Mouse (Mus musculus) WW6 (cell line): ENCODE measurements at regions not wholly inside any gene's neighbourhood (a gene's known extent, or its start where the extent isn't known, plus 50 kb on each side); places are given as distances from the start of the nearest gene placed in this dataset.

Experiments used
- DNase-seq: peaks from one replicate; pipeline ENCODE4 v3.0.0-alpha.2; 2013; ENCODE audit warnings: low read depth, low spot score

GRCm38 (mm10) chr4:54027565-54028237 lies 201.9 kb downstream of the Tmem38b start:
- DNase-seq, result no peak

GRCm38 (mm10) chr4:54045258-54046029 lies 219.6 kb downstream of the Tmem38b start:
- DNase-seq, result no peak

GRCm38 (mm10) chr4:54064331-54064730 lies 238.5 kb downstream of the Tmem38b start:
- no peak for DNase-seq

GRCm38 (mm10) chr4:54071951-54072350 lies 246.1 kb downstream of the Tmem38b start:
- no peak for DNase-seq

GRCm38 (mm10) chr4:54072482-54072881 lies 246.6 kb downstream of the Tmem38b start:
- DNase-seq, result no peak

- DNase-seq, result peak; percentile 14
Measured at GRCm38 (mm10) chr4:54072932-54073331, 247.1 kb downstream of the Tmem38b start.

- DNase-seq, result no peak
Measured at GRCm38 (mm10) chr4:54073483-54073882, 247.6 kb downstream of the Tmem38b start.

GRCm38 (mm10) chr4:54074226-54074625 lies 248.4 kb downstream of the Tmem38b start:
- no peak for DNase-seq

- DNase-seq, result no peak
Measured at GRCm38 (mm10) chr4:54080526-54080925, 254.7 kb downstream of the Tmem38b start.

- DNase-seq, result no peak
Measured at GRCm38 (mm10) chr4:54081411-54081810, 255.6 kb downstream of the Tmem38b start.

GRCm38 (mm10) chr4:54084747-54085146 lies 258.9 kb downstream of the Tmem38b start:
- no peak for DNase-seq

- DNase-seq, result no peak
Measured at GRCm38 (mm10) chr4:54094285-54094997, 268.6 kb downstream of the Tmem38b start.

- no peak for DNase-seq
Measured at GRCm38 (mm10) chr4:54095200-54095930, 269.5 kb downstream of the Tmem38b start.

GRCm38 (mm10) chr4:54097543-54097942 lies 271.7 kb downstream of the Tmem38b start:
- no peak for DNase-seq

- DNase-seq, result no peak
Measured at GRCm38 (mm10) chr4:54100282-54100681, 274.4 kb downstream of the Tmem38b start.

- no peak for DNase-seq
Measured at GRCm38 (mm10) chr4:54106976-54107375, 281.1 kb downstream of the Tmem38b start.

GRCm38 (mm10) chr4:54116310-54116709 lies 290.5 kb downstream of the Tmem38b start:
- DNase-seq, result no peak

GRCm38 (mm10) chr4:54118179-54118846 lies 292.5 kb downstream of the Tmem38b start:
- no peak for DNase-seq

GRCm38 (mm10) chr4:54128717-54129698 lies 303.2 kb downstream of the Tmem38b start:
- no peak for DNase-seq

GRCm38 (mm10) chr4:54156146-54156545 lies 330.3 kb downstream of the Tmem38b start:
- DNase-seq, result no peak
